Mouse (Mus musculus) gastrocnemius, postnatal 4 days (tissue): ENCODE results near the gene Stap1. TPM values are rescaled to one million over a fixed set of nuclear protein-coding genes. Genes with fewer than 3 reads are reported as not detected.

Experiments
- DNase-seq, 2 experiments: peaks; one replicate each; pipeline ENCODE4 v3.0.0; 2021 to 2022; ENCODE audit warnings: low spot score in 2 of 2, mixed read lengths in 2 of 2
- total RNA-seq, 2 experiments: library from RNA; stranded (reverse); gene quantifications; 2 replicates each; pipeline ENCODE4 v1.2.3; 2021

The Stap1 gene
- total RNA-seq, 2 experiments from 2014 or later = 0.13 to 0.66 TPM

- DNase-seq = no peak
These were observed 47.0 kb downstream of the Stap1 start for GRCm38 (mm10) chr5:86118457-86119094.

- no peak for DNase-seq
These were observed 57.2 kb downstream of the Stap1 start for GRCm38 (mm10) chr5:86128749-86129148.

- DNase-seq = no peak
These were observed 58.3 kb downstream of the Stap1 start for GRCm38 (mm10) chr5:86129828-86130227.

Other genes starting within 250 kb of the Stap1 start
- gene Cenpc1, start 6.2 kb upstream of the Stap1 start, total RNA-seq = 10 to 100 TPM; 14.8 to 16.1 TPM
- 10 to 100 TPM; 10.5 to 11.4 TPM for gene Uba6, start 101.1 kb downstream of the Stap1 start, total RNA-seq
- gene Gnrhr, start 126.2 kb downstream of the Stap1 start, total RNA-seq = not detected
- gene Tmprss11c, start 217.6 kb downstream of the Stap1 start, total RNA-seq = not detected